Mouse (Mus musculus) neural tube, embryonic 14.5 days (tissue): Measurements from ENCODE around the gene Ripply3. TPM values are rescaled to one million over a fixed set of nuclear protein-coding genes. Genes with fewer than 3 reads are reported as not detected.

Experiments used
- ATAC-seq: fragments of 200-750 bp; cut with Nextera tagmentation; 2 replicates; pipeline ENCODE4 v1.8.0; 2017; ENCODE audit warnings: low read depth, mild to moderate bottlenecking, moderate TSS enrichment, moderate library complexity
- H3K27ac ChIP-seq: fragments of 300-500 bp; sonication (generic); 2 replicates; pipeline ENCODE4 v1.5.1; 2014; ENCODE audit warnings: low read depth, mild to moderate bottlenecking, control low read depth, low read length, moderate library complexity, mixed read lengths
- H3K27me3 ChIP-seq: fragments of 300-500 bp; sonication (generic); 2 replicates; pipeline ENCODE4 v1.6.1; 2014; ENCODE audit warnings: low read length; ENCODE audit not compliant: control insufficient read depth, insufficient read depth
- H3K36me3 ChIP-seq: fragments of 300-500 bp; sonication (generic); 2 replicates; pipeline ENCODE4 v1.6.1; 2014; ENCODE audit warnings: low read length, mixed read lengths; ENCODE audit not compliant: control insufficient read depth, insufficient read depth
- H3K4me1 ChIP-seq: fragments of 300-500 bp; sonication (generic); 2 replicates; pipeline ENCODE4 v1.6.1; 2014; ENCODE audit warnings: low read length; ENCODE audit not compliant: control insufficient read depth, insufficient read depth
- H3K4me2 ChIP-seq: fragments of 300-500 bp; sonication (generic); 2 replicates; pipeline ENCODE4 v1.6.1; 2014; ENCODE audit warnings: mild to moderate bottlenecking, low read depth, low read length, control low read depth
- H3K4me3 ChIP-seq: fragments of 300-500 bp; sonication (generic); 2 replicates; pipeline ENCODE4 v1.5.1; 2014; ENCODE audit warnings: low read depth, low read length, control low read depth, mixed read lengths
- H3K9ac ChIP-seq: fragments of 300-500 bp; sonication (generic); replicated peaks from 2 replicates; pipeline ENCODE4 v1.6.1; 2014; ENCODE audit warnings: low read depth, mild to moderate bottlenecking, control low read depth, low read length, mixed read lengths
- H3K9me3 ChIP-seq: fragments of 300-500 bp; sonication (generic); 2 replicates; pipeline ENCODE4 v1.6.1; 2016; ENCODE audit warnings: low read length; ENCODE audit not compliant: control insufficient read depth
- WGBS: fragments of 180-500 bp; shearing (Covaris S2); extraction: QIAGEN DNeasy Blood & Tissue Kit; methylation state at CpG from one replicate; pipeline ENCODE4 v1.1.7; 2014; 5-methylcytosine and 5-hydroxymethylcytosine counted together
- polyA plus RNA-seq: library from polyadenylated mRNA; unstranded; fragments of >200 nt; fragmentation: Nextera tagmentation; extraction: Ambion mirVana; gene quantifications from 2 replicates; pipeline ENCODE4 v1.2.1, GENCODE M21; 2014

The Ripply3 gene
- polyA plus RNA-seq, 1 experiment from 2014 or later = 0.52 TPM

DNA sequence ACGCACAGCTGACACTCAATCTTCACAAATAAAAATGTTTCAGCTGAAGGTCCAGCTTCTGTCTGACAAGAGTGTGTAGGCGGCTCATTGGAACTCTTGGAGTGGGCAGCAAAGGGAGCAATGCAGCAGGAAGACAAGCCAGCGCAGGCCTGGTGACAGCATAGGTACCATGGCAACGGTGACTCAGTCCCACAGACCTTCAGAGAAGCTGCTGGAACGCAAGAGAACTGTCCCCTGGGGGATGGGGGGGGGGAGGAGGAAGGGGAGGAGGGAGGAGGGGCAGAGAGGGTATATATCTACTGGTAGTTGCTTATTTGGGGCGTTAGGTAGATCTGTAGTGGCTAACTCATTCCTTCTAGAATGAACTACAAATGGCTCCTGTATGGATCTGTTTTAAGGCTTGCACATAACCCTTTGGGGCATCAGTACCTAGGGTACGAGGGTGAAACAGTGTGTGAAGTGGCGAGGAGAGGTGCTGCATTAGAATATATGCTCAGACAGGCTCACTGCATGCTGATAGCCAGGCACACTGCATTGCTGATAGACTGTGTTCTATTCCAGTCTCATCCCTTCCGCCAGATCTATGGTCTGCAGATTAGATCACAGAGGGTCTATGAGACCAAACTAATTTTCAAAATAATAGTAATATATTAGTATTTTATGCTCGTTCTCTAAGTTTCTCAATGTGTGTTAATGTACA lies 34.1 kb downstream of the Ripply3 start:
- peak; percentile 85 for ATAC-seq
- Histone ChIP-seq H3K4me3 (no peak overlapping the region), H3K27ac (0 out of 2 replicates have a peak overlapping the region, but pooled peaks have one; percentile 1), H3K27me3 (no peaks in the 10 kb centered on the region), H3K9ac (no peak overlapping the region), H3K9me3 (no peaks in the 10 kb centered on the region), H3K36me3 (0 out of 2 replicates have a peak, but pooled peaks cover 3% of the 10 kb centered on the region), H3K4me1 (peaks cover 3% of the 10 kb centered on the region; the same call in 1 of the 2 replicates), H3K4me2 (no peak overlapping the region)
- 44% methylated on average over 10 of the region's 10 CpGs for WGBS

DNA sequence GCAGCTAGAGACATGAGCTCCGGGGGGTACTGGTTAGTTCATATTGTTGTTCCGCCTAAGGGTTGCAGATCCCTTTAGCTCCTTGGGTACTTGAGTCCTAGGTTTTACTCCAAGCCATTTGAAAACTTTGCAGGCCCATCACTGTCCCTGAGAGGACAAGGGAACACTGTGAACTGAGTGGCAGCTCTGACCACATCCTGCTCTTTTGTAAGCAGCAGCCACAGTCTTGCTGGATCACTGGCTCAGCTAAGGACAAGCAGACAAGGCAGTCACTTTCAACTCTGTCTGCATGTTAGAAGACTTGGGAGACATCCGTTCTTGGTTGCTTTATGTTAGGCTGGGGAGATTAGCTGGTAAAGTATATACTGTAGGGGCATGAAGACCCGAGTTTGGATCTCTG lies 35.6 kb downstream of the Ripply3 start:
- no peaks in the 10 kb centered on the region for H3K9me3 ChIP-seq
- no peak overlapping the region for H3K27ac ChIP-seq
- WGBS = 91% methylated on average over 4 of the region's 4 CpGs
- no peak overlapping the region for H3K4me2 ChIP-seq
- H3K4me1 ChIP-seq = peaks cover 3% of the 10 kb centered on the region; the same call in 1 of the 2 replicates
- no peaks in the 10 kb centered on the region for H3K27me3 ChIP-seq
- H3K9ac ChIP-seq = no peak overlapping the region
- no peak for ATAC-seq
- no peak overlapping the region for H3K4me3 ChIP-seq
- H3K36me3 ChIP-seq = 0 out of 2 replicates have a peak, but pooled peaks cover 3% of the 10 kb centered on the region

DNA sequence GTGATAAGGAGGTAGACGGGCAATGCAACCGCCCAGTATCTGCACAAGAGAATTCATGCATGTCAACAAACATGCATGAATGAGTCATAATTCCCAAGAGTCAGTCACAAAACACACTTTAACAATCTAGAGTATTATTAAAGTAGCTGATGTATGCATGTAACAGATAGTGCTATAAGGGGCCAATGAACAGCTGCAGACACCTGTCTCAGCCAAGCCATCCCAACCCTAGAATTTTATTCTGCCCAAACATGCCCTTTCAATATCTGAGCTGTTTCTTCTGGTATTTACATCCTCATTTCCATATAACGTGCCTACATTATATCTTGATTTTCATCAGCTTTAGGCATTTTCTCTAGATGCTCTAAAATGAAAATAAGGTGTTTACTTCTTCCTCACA lies 37.2 kb downstream of the Ripply3 start:
- ATAC-seq = no peak
- Histone ChIP-seq H3K4me1 (peaks cover 9% of the 10 kb centered on the region; the same call in 1 of the 2 replicates), H3K9me3 (no peaks in the 10 kb centered on the region), H3K4me3 (no peak overlapping the region), H3K4me2 (no peak overlapping the region), H3K36me3 (0 out of 2 replicates have a peak, but pooled peaks cover 3% of the 10 kb centered on the region), H3K9ac (no peak overlapping the region), H3K27me3 (no peaks in the 10 kb centered on the region), H3K27ac (no peak overlapping the region)
- 93% methylated on average over 3 of the region's 3 CpGs for WGBS

DNA sequence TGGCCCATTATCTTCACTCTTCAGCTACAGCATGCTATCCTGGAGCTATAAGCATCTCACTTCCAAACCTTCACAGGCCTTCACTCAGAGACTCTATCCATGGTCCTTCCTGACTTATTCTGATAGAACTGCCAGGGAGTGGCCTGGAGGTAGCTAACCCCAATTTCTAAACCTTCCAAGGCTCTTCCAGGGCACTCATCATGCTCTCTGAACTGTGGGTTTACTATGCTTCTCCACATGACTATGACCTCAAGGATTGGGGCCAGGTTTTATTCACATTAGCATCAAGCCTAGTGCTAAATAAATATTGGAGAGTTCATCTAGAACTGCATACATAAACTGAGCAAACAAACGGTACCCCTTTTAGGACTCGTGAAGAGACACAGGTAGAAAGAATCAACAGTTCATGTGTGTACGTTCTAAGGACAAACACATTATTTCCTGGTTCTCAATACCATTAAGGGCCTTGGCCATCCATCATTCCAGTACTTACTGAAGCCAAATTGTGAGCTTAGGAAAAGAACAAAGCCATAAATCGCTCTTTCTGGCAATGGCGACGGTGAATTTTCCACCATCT lies 41.5 kb downstream of the Ripply3 start:
- H3K27ac ChIP-seq = peak overlapping the region; percentile 99
- no peaks in the 10 kb centered on the region for H3K27me3 ChIP-seq
- peak overlapping the region; percentile 60 for H3K4me2 ChIP-seq
- H3K4me3 ChIP-seq = peak overlapping the region; percentile 73
- WGBS = 6% methylated on average over 6 of the region's 6 CpGs
- peak overlapping the region; percentile 100 for H3K9ac ChIP-seq
- H3K9me3 ChIP-seq = no peaks in the 10 kb centered on the region
- peaks cover 24% of the 10 kb centered on the region for H3K4me1 ChIP-seq
- H3K36me3 ChIP-seq = no peaks in the 10 kb centered on the region
- peak; percentile 1; the same call in 1 of the 2 replicates for ATAC-seq

DNA sequence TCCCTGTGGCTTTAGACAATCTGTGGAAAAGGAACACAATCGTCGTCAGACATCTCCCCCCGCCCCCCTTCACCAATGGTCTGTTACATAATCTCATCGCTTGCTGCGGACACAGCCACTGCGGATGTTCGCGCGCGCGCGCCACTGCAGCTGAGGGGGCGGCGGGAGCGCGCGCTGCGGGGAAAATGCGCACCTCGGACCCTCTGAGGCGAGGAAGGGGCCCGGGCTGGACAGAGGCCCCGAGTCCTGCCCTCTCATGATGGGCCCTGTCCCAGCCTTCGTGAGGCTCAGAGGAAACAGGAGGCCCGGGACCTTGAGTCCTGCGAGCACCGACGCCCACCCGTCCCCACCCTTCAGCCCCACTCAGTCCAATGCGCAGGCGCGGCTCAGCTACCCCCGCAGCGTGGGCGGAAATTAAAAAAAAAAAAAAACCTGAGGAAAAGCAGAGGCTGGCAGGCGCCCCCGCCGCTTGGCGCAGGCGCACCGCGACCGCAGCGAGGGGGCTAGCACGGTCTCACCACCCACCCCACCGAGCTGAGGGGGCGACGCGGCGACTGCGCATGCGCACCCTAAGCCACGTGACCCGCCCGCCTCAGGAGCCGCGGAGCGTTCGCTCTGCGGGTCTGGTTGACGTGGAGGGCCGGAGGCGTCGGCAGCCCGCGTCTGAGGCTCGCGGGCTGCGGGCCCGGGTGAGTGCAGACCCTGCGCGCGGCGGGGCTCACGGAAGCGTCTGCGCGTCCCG lies 42.1 kb downstream of the Ripply3 start, which contains the start of gene Ttc3:
Gene Ttc3, plus strand, starts transcription at position 446 of the 742 bp plus-strand sequence.
- Histone ChIP-seq H3K4me3 (peak within 1 kb of the TSS; percentile 73), H3K4me2 (peak within 1 kb of the TSS; percentile 69), H3K9me3 (no peaks in the 10 kb centered on the region), H3K4me1 (peaks cover 24% of the 10 kb centered on the region), H3K27me3 (no peaks in the 10 kb centered on the region), H3K36me3 (no peaks in the 10 kb centered on the region), H3K27ac (peak within 1 kb of the TSS; percentile 99), H3K9ac (peak within 1 kb of the TSS; percentile 100)
- peak; percentile 79 for ATAC-seq
- under 1% methylated on average over 78 of the region's 79 CpGs for WGBS

DNA sequence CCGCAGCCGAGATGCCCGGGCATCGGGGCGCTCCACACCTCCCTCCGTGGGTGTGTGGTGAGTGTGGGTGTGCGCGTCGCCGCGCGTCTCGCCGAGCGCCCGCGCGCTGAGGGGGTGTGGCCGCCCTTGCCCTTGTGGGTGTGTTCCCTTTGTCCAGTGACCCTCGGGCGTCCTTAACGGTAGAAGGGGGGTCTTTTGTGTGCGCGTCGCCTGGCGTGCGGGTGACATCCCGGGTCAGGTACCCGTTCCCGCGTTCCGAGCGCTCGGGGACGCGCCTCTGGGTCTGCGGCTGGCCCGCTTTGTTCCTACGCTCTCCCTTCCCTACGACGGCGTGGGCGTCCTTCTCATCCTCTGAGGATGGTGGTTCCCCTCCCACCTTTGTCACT lies 42.7 kb downstream of the Ripply3 start:
- 2% methylated on average over 19 of the region's 43 CpGs for WGBS
- H3K27me3 ChIP-seq = no peaks in the 10 kb centered on the region
- H3K4me2 ChIP-seq = peak overlapping the region; percentile 69
- peak overlapping the region; percentile 100 for H3K9ac ChIP-seq
- H3K36me3 ChIP-seq = no peaks in the 10 kb centered on the region
- H3K4me3 ChIP-seq = peak overlapping the region; percentile 73
- peak overlapping the region; percentile 99 for H3K27ac ChIP-seq
- H3K4me1 ChIP-seq = peaks cover 24% of the 10 kb centered on the region
- H3K9me3 ChIP-seq = no peaks in the 10 kb centered on the region
- peak; percentile 69 for ATAC-seq

DNA sequence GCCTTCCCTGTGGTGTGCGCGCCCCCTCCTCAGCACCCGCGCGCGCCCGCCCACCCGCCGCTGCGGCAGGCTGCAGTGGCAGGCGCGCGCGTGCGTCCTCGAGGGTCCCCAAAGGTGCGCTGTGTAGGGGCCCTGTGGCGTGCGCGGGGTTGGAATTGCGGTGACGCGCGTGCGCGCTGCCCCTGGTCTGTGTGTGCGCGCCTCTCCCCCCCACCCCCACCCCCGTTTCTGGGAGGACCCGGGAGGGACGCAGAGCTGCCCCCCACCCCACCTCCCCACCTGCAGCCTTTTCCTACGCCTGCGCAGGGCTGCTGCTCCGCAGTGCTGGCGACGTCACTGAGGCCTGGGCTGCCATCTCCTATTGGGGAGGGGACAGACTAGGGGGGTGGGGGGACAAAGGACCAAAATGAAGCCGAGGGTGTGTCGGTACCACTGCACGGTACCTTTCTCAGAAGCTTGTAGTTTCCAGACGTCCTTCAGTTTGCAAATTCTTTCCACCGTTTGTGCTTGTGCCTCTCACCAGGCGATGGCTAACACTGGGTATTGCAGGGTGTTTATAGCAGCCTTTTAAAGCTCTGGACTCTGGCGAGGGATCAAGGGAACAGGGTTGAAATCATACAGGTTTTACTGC lies 43.2 kb downstream of the Ripply3 start, which contains the start of gene Pigp:
Gene Pigp, minus strand, starts transcription at position 542 of the 631 bp plus-strand sequence.
- WGBS = under 1% methylated on average over 40 of the region's 43 CpGs
- Histone ChIP-seq H3K4me3 (peak within 1 kb of the TSS; percentile 73), H3K4me2 (peak within 1 kb of the TSS; percentile 69), H3K4me1 (peaks cover 24% of the 10 kb centered on the region), H3K36me3 (no peaks in the 10 kb centered on the region), H3K27me3 (no peaks in the 10 kb centered on the region), H3K27ac (peak within 1 kb of the TSS; percentile 99), H3K9ac (peak within 1 kb of the TSS; percentile 100), H3K9me3 (no peaks in the 10 kb centered on the region)
- peak; percentile 87 for ATAC-seq

DNA sequence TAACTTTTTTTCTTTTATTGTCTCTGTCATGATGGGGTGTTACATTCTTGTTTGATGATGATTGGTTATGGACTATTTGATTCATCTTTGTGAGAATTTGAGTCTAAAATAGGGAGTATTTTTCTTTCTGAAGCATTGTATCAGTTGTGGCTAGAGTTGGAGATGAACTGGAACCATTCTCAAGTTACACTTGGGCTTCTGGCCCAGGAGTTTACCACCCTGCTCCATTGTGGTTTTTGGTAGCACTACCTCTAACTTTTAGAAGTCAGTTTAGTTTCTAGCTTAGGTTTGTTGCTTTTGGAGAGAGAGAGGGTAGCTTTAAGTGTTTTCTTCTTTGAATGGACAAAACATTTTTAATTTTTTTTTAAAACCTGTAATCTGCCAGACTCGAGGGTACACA lies 51.2 kb downstream of the Ripply3 start:
- no peak overlapping the region for H3K4me2 ChIP-seq
- ATAC-seq = no peak
- H3K9ac ChIP-seq = no peak overlapping the region
- no peak overlapping the region for H3K27ac ChIP-seq
- H3K4me3 ChIP-seq = no peak overlapping the region
- no peaks in the 10 kb centered on the region for H3K27me3 ChIP-seq
- WGBS = 91% methylated on average over 1 of the region's 1 CpGs
- H3K4me1 ChIP-seq = peaks cover 2% of the 10 kb centered on the region; the same call in 1 of the 2 replicates
- no peaks in the 10 kb centered on the region for H3K36me3 ChIP-seq
- H3K9me3 ChIP-seq = no peaks in the 10 kb centered on the region
